Mouse (Mus musculus) neural tube, embryonic 13.5 days (tissue): ENCODE data around the gene Spry2. TPM values are rescaled to one million over a fixed set of nuclear protein-coding genes. Genes with fewer than 3 reads are reported as not detected.

Source experiments
- ATAC-seq: fragments of 200-750 bp; cut with Nextera tagmentation; 2 replicates; pipeline ENCODE4 v1.8.0; 2017; ENCODE audit warnings: low read depth, mild to moderate bottlenecking, moderate TSS enrichment, moderate library complexity
- H3K27ac ChIP-seq: fragments of 300-500 bp; sonication (generic); replicated peaks from 2 replicates; pipeline ENCODE4 v1.5.1; 2015; ENCODE audit warnings: moderate library complexity, mild to moderate bottlenecking, inconsistent platforms
- H3K27me3 ChIP-seq: fragments of 300-500 bp; sonication (generic); 2 replicates; pipeline ENCODE4 v1.6.1; 2015; ENCODE audit warnings: mild to moderate bottlenecking, inconsistent platforms
- H3K36me3 ChIP-seq: fragments of 300-500 bp; sonication (generic); 2 replicates; pipeline ENCODE4 v1.6.1; 2015; ENCODE audit warnings: mild to moderate bottlenecking, inconsistent platforms
- H3K4me1 ChIP-seq: fragments of 300-500 bp; sonication (generic); replicated peaks from 2 replicates; pipeline ENCODE4 v1.6.1; 2015; ENCODE audit warnings: inconsistent platforms
- H3K4me2 ChIP-seq: fragments of 300-500 bp; sonication (generic); 2 replicates; pipeline ENCODE4 v1.6.1; 2015; ENCODE audit warnings: inconsistent platforms, mild to moderate bottlenecking, moderate library complexity
- H3K4me3 ChIP-seq: fragments of 300-500 bp; sonication (generic); 2 replicates; pipeline ENCODE4 v1.5.1; 2015; ENCODE audit warnings: mild to moderate bottlenecking, inconsistent platforms
- H3K9ac ChIP-seq: fragments of 300-500 bp; sonication (generic); 2 replicates; pipeline ENCODE4 v1.6.1; 2015; ENCODE audit warnings: moderate library complexity, mild to moderate bottlenecking, inconsistent platforms
- H3K9me3 ChIP-seq: fragments of 300-500 bp; sonication (generic); 2 replicates; pipeline ENCODE4 v1.6.1; 2016; ENCODE audit warnings: inconsistent platforms
- WGBS: fragments of 180-500 bp; shearing (Covaris S2); methylation state at CpG from one replicate; pipeline ENCODE4 v1.1.7; 2015; 5-methylcytosine and 5-hydroxymethylcytosine counted together
- polyA plus RNA-seq: library from polyadenylated mRNA; unstranded; fragments of >200 nt; fragmentation: Nextera tagmentation; extraction: Ambion mirVana; gene quantifications from 2 replicates; pipeline ENCODE4 v1.2.1, GENCODE M21; 2015

The Spry2 gene
- polyA plus RNA-seq, 1 experiment from 2014 or later = 37.1 TPM

DNA sequence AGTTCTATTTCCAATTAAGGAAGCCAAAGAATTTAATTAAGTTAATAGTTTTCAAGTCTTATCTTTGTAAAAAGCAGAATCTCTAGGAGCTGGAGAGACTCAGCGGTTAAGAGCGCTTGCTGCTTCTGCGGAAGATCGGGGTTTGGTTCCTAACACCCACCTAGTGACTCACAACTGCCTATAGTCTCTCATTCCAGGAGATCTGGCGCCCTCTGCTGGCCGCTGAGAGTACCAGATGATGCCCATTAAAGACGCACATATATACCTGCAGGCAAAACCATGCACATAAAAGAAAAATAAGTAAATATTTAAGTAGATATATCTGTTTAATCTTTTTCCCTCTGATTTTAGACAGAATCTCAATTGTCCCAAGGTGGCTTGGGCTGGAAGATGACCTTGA lies 6.2 kb upstream of the Spry2 start:
- no peaks in the 10 kb centered on the region for H3K36me3 ChIP-seq
- peaks cover 6% of the 10 kb centered on the region; the same call in 1 of the 2 replicates for H3K27me3 ChIP-seq
- WGBS = 87% methylated on average over 7 of the region's 7 CpGs
- no peak overlapping the region for H3K27ac ChIP-seq
- no peaks in the 10 kb centered on the region for H3K9me3 ChIP-seq
- H3K4me1 ChIP-seq = peaks cover 5% of the 10 kb centered on the region
- H3K4me3 ChIP-seq = no peak overlapping the region
- H3K4me2 ChIP-seq = no peak overlapping the region
- no peak overlapping the region for H3K9ac ChIP-seq
- no peak for ATAC-seq

DNA sequence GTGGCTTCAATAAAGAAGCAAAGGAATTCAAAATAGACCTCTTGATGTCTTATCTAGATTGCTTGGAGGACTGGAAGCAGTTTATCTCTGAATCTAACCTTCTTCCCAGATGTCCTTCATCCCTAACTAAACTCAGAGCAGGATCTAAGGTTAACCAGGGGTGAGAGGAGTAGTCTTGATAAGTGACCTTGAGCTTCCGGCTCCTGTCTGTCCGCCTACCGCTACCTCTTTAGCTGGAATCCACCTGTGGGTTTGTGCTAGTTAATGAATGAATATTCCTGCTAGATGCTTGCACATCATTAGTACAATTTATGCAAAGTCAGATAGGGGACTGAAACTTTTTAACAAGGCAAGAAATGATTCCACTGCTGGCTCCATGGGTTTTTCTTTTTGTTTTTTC lies 4.2 kb upstream of the Spry2 start:
- Histone ChIP-seq H3K9ac (no peak overlapping the region), H3K36me3 (no peaks in the 10 kb centered on the region), H3K9me3 (no peaks in the 10 kb centered on the region), H3K4me1 (peaks cover 5% of the 10 kb centered on the region), H3K27me3 (peaks cover 6% of the 10 kb centered on the region; the same call in 1 of the 2 replicates), H3K4me2 (no peak overlapping the region), H3K4me3 (no peak overlapping the region), H3K27ac (no peak overlapping the region)
- no peak for ATAC-seq
- WGBS = 87% methylated on average over 3 of the region's 3 CpGs

DNA sequence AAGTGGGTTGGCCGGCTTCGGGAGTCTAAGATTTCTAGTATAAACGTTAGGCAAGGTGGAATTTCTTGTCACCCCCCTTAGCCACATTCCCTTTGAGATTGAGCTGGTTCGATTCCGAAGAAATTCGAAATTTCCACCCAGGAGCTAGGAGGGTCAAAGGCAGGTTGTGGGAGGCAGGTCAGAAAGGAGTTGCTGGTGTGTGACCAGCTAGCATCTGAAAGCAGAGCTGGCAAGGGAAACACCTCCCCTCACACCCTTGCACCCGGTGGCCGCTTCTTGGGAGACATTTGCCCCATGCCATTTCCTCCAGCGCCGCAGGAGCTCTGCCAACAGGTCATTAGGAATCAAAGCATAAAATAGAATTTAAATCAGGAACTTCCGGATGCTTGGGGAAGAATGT lies 2.5 kb upstream of the Spry2 start:
- peak overlapping the region; percentile 98 for H3K4me2 ChIP-seq
- no peaks in the 10 kb centered on the region for H3K9me3 ChIP-seq
- peaks cover 16% of the 10 kb centered on the region for H3K4me1 ChIP-seq
- H3K4me3 ChIP-seq = peak overlapping the region; percentile 87
- peaks cover 6% of the 10 kb centered on the region; the same call in 1 of the 2 replicates for H3K27me3 ChIP-seq
- peak overlapping the region; percentile 91 for H3K9ac ChIP-seq
- WGBS = 2% methylated on average over 11 of the region's 11 CpGs
- H3K27ac ChIP-seq = no peak overlapping the region
- no peaks in the 10 kb centered on the region for H3K36me3 ChIP-seq
- no peak for ATAC-seq

DNA sequence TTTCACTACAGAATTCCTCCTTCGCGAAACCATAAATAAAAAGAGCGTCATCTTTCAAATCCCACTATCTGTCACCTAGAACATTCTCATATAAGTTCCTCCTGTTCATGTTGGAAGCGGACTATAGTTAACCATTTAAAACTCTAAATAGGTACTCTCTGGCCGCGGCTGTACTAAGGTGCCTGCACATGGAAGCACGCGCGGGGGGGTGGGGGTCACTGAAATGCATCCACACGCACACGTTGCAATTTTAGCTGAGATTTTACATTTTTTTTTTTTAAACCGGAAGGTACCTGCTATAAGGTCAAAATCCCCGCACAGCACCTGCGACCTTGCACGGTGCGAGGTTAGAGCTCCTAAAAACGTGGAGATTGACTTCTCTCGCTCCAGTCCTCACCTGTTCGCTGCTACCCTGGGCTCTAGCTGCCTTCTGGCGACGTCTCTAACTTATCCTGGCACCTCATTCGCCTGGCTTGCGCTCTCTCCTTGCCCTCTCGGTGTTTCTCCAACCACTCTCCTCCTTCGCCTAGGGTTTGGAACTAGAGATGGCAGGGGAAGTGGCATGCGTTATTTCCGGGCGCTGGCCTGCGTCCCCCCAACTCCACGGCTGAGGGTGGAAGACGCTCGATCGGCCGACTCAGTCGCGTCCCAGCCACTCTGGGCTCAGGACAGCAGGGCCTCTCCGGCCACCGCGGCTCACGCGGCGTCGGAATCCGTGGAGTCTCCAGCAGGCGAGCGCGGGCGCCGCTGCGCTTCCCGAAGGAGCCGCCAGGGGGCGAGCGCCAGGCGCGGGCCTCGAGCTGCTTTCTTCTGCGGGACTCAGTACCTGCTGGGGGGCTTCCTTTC lies 1.9 kb upstream of the Spry2 start:
- H3K4me2 ChIP-seq = peak overlapping the region; percentile 98
- peaks cover 6% of the 10 kb centered on the region; the same call in 1 of the 2 replicates for H3K27me3 ChIP-seq
- H3K9ac ChIP-seq = peak overlapping the region; percentile 91
- ATAC-seq = peak; percentile 6
- H3K27ac ChIP-seq = peak overlapping the region; percentile 99
- H3K4me3 ChIP-seq = peak overlapping the region; percentile 87
- no peaks in the 10 kb centered on the region for H3K36me3 ChIP-seq
- WGBS = under 1% methylated on average over 58 of the region's 58 CpGs
- H3K4me1 ChIP-seq = peaks cover 22% of the 10 kb centered on the region
- no peaks in the 10 kb centered on the region for H3K9me3 ChIP-seq

DNA sequence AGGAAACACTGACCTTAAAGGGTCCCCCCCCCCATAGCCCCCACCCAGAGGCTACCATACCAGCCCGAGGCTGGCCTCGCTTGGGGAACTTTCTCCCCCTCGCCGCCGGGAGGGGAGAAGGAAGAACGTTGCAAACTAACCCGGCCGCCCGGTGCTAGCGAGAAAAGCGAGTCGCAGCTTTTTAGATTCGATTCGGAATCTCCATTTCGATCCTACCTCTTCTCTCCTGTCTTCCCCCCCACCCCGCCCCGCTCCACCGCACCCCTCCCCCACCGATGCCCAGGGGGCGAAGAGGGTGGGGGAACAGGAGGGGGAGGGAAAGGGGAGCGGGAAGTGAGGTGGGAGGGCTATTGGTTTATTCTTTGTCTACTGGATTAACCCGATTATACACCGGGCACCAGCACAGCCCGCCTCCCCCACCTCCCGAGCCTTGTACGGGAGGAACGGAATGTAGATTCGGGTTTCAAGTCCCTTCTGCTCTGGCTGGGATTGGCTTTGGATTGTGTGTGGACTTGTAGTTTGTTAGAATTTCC lies 1.0 kb upstream of the Spry2 start:
- Histone ChIP-seq H3K9ac (peak overlapping the region; percentile 91), H3K9me3 (no peaks in the 10 kb centered on the region), H3K27ac (peak overlapping the region; percentile 99), H3K4me3 (peak overlapping the region; percentile 87), H3K4me1 (peaks cover 31% of the 10 kb centered on the region), H3K4me2 (peak overlapping the region; percentile 98), H3K36me3 (0 out of 2 replicates have a peak, but pooled peaks cover 7% of the 10 kb centered on the region), H3K27me3 (peaks cover 6% of the 10 kb centered on the region; the same call in 1 of the 2 replicates)
- peak; percentile 68 for ATAC-seq
- WGBS = 0% methylated on average over 25 of the region's 28 CpGs

DNA sequence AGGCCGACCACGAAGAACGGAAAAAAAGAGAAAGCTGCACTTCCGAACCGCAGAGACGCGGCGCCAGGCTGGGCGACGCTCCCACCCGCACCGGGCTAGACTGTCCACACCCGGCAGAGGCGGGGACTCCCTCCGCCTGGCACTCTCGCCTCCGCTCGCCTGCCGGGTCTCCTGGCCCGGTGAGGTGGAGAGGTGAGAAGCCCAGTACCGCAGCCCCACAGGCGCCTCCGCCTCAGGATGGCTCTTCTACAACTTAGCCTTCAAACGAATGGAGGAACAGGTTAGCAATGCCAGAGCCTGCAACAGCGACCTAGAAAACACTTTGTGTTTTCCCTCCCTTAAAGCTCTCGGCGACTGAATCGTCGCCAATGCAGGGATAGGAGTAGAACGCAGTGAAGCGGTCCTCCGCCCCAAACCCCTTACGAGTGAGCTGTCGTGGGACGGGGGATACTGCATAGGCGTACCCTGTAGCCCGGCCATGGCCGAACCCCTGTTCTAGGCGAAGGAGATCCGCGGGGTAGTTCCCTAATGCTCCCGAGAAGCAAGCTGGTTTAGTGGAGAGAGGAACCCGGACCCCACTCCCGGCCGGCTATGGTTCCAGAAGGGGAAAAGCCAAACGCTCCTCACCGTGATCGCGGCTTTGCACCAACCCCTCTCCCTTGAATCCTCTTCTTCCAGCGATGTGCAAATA lies 513 bp downstream of the Spry2 start:
- H3K4me2 ChIP-seq = peak overlapping the region; percentile 98
- H3K9ac ChIP-seq = peak overlapping the region; percentile 91
- peaks cover 36% of the 10 kb centered on the region for H3K4me1 ChIP-seq
- 0 out of 2 replicates have a peak, but pooled peaks cover 7% of the 10 kb centered on the region for H3K36me3 ChIP-seq
- peak overlapping the region; percentile 99 for H3K27ac ChIP-seq
- WGBS = under 1% methylated on average over 50 of the region's 50 CpGs
- ATAC-seq = no peak
- peaks cover 6% of the 10 kb centered on the region; the same call in 1 of the 2 replicates for H3K27me3 ChIP-seq
- no peaks in the 10 kb centered on the region for H3K9me3 ChIP-seq
- H3K4me3 ChIP-seq = peak overlapping the region; percentile 87

DNA sequence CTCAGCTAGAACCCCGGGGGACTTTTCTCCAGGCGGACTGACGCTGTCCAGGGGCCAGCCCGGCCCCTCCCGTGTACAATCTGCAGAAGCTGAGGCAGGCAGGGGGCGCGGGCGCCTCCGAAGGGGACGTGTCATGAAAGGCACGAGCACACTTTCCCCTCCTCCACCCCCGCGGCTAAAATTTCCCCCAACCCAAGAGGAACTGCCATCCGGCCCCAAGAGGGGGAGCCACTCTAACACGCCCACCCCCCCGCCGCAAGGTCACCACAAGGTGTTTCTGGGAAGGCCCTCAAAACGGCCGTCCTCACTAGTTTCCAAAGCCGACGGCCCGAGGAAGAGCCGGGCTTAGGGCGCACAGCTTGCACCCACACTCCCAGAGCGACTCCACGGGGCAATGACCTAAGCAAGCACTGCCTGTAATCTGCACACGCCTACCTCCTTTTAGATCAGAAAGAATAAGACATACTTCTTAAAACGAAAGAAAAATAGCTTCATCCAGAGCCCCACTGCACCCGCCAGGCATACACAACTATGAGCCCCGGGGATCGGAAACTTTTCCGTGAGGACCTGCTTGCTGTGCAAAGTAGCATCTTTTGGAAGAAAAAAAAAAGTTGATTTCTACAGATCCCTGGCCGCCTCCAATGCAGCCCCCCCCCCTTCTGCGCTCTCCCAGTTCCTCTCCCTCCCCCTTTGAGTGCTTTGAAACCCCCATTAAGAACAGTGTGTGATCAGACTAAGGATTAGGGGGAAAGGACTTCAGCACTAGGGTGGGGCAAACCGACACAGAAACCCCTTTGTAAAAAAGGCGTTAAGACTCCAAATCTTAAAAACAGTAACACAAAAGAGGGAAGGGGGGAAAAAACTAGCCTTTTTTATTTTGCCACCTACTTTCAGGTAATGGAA lies 1.4 kb downstream of the Spry2 start:
- H3K4me3 ChIP-seq = peak overlapping the region; percentile 87
- no peaks in the 10 kb centered on the region for H3K9me3 ChIP-seq
- H3K9ac ChIP-seq = peak overlapping the region; percentile 91
- no peak for ATAC-seq
- peaks cover 36% of the 10 kb centered on the region for H3K4me1 ChIP-seq
- H3K27ac ChIP-seq = peak overlapping the region; percentile 99
- under 1% methylated on average over 36 of the region's 36 CpGs for WGBS
- peak overlapping the region; percentile 98 for H3K4me2 ChIP-seq
- H3K36me3 ChIP-seq = 0 out of 2 replicates have a peak, but pooled peaks cover 7% of the 10 kb centered on the region
- peaks cover 6% of the 10 kb centered on the region; the same call in 1 of the 2 replicates for H3K27me3 ChIP-seq

DNA sequence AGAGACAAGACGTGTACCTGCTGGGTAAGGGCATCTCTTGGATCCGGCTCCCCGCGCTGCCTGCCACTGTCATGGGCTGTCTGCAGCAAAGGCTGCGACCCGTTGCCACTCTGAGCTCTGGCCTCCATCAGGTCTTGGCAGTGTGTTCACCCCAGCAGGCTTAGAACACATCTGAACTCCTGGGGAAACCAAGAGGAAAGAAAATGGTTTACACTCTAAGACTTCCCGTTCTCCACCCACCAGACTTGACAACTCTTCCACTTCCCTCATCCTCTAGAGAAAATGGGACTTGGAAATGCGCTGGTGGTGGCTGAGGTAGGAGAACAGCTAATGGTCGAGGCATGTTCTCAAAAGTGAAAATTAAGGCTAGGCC lies 3.0 kb downstream of the Spry2 start:
- H3K27ac ChIP-seq = 0 out of 2 replicates have a peak overlapping the region, but pooled peaks have one; percentile 14
- peaks cover 11% of the 10 kb centered on the region; the same call in 1 of the 2 replicates for H3K36me3 ChIP-seq
- peak overlapping the region; percentile 87 for H3K4me3 ChIP-seq
- ATAC-seq = no peak
- WGBS = 24% methylated on average over 9 of the region's 9 CpGs
- H3K4me2 ChIP-seq = peak overlapping the region; percentile 98
- H3K9ac ChIP-seq = peak overlapping the region; percentile 91
- H3K9me3 ChIP-seq = no peaks in the 10 kb centered on the region
- peaks cover 32% of the 10 kb centered on the region for H3K4me1 ChIP-seq
- no peaks in the 10 kb centered on the region for H3K27me3 ChIP-seq

DNA sequence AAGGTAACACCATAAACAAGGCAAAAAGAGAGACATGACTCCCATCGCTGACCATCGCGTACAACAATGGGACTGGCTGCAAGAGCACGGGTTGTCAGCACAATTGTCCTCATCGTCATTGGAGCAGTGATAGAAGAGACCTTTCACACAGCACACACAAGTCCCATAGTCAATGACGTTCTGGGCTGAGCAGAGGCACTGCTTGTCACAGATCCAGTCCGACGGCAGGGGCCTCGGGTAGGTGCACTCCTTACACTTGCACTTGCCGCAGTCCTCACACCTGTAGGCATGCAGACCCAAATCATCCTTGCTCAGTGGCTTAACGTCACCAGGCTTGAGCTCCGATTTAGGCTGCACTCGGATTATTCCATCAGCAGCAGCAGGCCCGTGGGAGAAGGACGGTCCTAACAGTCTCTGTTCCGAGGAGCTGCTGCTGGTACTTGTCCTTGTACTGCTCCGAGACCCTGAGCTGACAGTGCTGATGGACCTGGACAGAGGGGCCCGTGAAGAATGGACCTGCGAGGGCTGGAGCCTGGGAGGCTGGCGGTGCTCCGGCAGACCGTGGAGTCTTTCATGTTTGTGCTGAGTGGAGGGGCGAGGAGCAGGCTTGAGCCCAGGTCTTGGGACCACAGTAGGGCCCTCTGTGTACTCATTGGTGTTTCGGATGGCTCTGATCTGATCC lies 3.5 kb downstream of the Spry2 start:
- Histone ChIP-seq H3K36me3 (peaks cover 11% of the 10 kb centered on the region; the same call in 1 of the 2 replicates), H3K27ac (0 out of 2 replicates have a peak overlapping the region, but pooled peaks have one; percentile 14), H3K4me1 (peaks cover 32% of the 10 kb centered on the region), H3K27me3 (no peaks in the 10 kb centered on the region), H3K9ac (peak overlapping the region; percentile 91), H3K4me2 (peak overlapping the region; percentile 98), H3K9me3 (no peaks in the 10 kb centered on the region), H3K4me3 (peak overlapping the region; percentile 87)
- no peak for ATAC-seq
- WGBS = 25% methylated on average over 24 of the region's 24 CpGs

DNA sequence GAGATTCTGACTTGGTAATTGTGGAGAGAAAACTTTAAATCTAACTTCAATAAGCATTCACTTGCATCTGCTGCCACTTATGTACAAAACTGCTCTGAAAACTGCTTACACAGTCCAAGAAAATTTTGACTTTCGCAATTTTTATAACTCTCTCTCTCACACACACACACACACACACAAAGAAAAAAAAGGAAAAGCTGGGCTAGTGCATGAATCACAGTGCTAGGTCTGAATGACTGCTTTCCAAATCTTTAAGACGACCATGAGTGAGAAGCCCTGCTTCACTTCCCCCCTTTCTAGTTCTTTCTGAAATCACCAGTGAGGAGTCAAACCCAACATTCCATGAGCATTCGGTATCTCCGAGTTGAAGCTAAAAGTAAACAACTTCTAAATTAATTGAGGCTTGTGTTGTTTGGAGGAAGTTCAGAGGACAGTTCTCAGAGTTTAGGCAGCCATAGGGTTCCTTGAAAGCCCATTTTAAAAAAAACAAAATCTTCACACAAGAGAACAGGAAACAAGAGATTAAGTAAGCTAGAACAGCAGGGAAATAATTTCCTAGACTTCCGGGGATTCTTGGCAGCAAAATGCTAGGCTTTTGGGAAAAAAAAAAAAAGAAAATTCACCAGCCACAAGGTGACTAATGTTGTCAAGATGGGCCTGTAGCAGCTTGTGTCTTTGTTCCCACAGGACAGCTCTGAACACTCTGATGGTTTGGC lies 5.9 kb downstream of the Spry2 start:
- no peak overlapping the region for H3K4me3 ChIP-seq
- H3K27ac ChIP-seq = no peak overlapping the region
- no peak for ATAC-seq
- peaks cover 32% of the 10 kb centered on the region for H3K4me1 ChIP-seq
- H3K9me3 ChIP-seq = no peaks in the 10 kb centered on the region
- H3K27me3 ChIP-seq = no peaks in the 10 kb centered on the region
- WGBS = 51% methylated on average over 5 of the region's 5 CpGs
- no peak overlapping the region for H3K4me2 ChIP-seq
- no peak overlapping the region for H3K9ac ChIP-seq
- H3K36me3 ChIP-seq = peaks cover 11% of the 10 kb centered on the region; the same call in 1 of the 2 replicates
